Mouse (Mus musculus): Measurements from ENCODE around the gene Gm15557.

The Gm15557 gene

DNA sequence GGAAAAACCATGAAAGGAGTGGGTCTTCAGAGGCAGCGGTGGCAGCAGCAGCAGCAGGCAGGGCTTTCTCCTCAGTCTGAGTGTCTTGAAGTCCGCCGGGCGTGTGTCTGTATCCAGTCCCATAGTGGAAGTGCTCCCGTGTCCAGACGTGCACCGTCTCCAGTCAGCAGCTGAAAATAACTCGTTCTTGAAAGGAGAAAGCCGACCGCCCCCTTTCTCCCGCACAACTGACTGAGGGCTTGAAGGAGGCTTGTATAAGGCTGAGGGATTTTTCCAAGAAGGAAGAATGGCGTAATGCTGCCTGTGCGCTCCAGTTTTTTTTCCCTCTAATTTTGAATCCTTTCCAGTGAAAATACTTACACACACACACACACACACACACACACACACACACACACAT, 4.6 kb downstream of the Gm15557 start, which contains the start of gene Gdf5:
Gene Gdf5 (minus strand): TSS at position 244 of the 400 bp plus-strand sequence.
- TF ChIP-seq GATA4 (IDR thresholded peaks at IDR 0.05; ENCODE audit: insufficient replicate concordance, low read length): no peak

DNA sequence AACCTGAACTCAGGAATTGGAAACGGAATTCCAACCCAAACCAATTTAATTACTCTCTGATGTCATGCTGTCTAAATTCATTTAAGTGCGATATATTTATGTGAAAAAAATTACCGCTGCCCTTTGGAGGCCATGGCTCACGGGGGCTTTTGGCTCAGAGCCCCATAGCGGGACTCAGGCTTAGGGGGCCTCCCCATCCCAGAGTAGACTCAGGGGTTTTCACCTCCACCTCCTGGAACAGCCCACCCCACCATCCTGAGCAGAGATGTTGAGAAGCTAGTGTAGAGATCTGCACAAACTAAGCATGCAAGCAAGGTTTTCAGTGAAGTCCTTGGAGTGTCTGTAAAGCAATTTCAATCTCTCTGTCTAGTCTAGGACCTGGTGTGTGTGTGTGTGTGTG, 5.1 kb downstream of the Gm15557 start:
- TF ChIP-seq GATA4 (IDR thresholded peaks at IDR 0.05; ENCODE audit: insufficient replicate concordance, low read length): no peak

DNA sequence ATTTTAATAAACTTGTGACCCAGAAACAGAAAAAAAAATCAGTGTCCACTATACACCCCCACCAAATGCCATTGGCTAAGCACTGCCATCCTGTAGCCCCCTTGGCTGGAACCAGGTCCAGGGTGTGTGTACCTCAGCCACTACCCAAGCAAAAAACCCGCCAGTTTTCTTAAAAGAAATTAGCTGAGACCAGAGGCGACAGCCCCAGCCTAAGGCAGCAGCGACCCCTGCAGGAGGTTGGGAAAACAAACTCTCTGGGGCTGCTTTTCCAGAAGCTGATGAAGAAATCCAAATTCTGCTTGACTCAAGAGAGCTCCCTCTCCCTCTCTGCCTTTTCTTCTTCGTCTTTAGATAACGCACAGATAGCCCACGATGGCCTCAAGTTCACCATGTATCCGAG, 5.5 kb downstream of the Gm15557 start:
- TF ChIP-seq GATA4 (IDR thresholded peaks at IDR 0.05; ENCODE audit: insufficient replicate concordance, low read length): no peak

DNA sequence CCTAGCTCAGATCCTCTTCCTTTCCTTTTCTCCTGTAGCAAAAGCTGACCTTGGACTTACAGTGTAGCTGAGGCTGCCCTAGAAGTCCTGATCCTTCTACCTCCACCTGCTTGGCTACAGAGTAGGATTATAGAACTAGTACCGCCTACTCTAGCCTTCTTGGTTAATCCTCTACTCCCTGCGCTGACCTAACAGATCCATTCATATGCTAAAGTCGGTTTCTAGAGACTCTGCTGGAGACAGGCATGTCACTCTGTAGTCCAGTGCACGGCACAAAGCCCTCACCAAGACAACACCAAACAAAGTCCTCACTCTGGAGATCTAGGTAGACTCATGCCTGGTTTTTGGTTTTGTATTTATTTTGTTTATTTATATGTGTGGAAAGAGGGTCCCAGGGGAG, 6.0 kb downstream of the Gm15557 start:
- TF ChIP-seq GATA4 (IDR thresholded peaks at IDR 0.05; ENCODE audit: insufficient replicate concordance, low read length): no peak

DNA sequence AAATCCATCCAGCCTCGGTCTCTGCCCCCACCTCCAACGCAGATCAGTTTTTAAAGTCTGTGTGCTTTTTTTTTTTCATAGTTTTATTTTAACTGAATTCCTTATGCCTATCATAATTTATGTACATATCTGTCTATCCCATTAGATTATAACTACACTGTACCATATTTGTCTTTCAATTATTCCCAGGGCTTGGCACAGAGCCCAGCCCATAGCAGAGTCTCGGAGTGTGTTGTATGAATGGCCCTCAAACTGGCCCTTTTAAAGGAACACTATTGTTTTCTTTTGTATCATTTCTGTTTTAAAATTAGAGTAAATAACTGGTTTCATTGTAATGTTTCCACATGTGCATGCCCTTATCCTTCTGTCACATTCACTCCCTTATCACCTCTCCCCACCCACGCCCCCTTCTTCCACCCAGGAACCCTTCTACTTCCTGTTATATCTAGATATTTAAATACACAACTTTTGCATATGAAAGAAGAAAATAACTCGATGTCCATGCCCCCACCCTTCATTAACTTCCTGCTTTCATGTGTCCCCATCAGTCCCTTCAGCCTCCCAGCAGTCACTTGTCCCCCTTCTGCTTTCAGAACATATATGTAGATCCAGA, 7.0 kb downstream of the Gm15557 start:
- no peak for TF ChIP-seq GATA4 (IDR thresholded peaks at IDR 0.05; ENCODE audit: insufficient replicate concordance, low read length)

DNA sequence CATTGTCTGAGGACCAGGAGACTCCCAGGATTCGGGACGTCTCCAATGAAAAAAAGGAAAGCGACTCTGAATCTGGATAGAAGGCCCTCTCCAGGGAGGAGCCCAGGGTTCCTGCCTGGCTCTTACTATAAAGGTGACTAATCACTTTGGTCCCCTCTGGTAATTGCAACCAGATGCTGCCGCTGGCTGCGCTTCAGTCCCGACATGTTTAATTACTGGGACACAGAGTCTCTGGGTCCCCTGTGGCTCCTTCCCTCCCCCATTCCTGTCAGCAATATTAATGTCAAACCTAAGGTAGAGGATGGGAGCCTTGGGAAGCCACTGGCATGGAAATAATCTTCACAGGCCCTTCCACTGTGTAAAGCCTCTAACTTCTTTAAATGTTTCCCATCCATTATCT, 8.8 kb downstream of the Gm15557 start:
- TF ChIP-seq GATA4 (IDR thresholded peaks at IDR 0.05; ENCODE audit: insufficient replicate concordance, low read length): no peak

DNA sequence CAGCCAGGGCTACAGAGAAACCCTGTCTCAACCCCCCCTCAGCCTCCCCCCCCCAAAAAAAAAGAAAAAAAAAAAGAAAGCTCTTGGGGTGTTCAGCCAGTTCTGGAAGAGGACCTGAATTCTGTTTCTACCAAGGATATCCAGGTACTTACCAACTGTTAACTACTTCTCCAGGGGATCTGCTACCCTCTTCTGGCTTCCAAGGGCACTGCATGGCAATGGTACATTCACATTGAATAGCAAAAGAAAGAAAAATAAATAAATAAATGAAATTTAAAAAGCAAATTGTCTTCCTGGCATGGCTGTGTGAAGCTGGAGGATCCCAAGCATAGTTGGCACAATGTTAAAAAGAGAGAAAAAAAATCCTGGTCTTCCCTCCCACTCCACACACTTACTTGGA, 11.5 kb downstream of the Gm15557 start:
- TF ChIP-seq GATA4 (IDR thresholded peaks at IDR 0.05; ENCODE audit: insufficient replicate concordance, low read length): no peak

DNA sequence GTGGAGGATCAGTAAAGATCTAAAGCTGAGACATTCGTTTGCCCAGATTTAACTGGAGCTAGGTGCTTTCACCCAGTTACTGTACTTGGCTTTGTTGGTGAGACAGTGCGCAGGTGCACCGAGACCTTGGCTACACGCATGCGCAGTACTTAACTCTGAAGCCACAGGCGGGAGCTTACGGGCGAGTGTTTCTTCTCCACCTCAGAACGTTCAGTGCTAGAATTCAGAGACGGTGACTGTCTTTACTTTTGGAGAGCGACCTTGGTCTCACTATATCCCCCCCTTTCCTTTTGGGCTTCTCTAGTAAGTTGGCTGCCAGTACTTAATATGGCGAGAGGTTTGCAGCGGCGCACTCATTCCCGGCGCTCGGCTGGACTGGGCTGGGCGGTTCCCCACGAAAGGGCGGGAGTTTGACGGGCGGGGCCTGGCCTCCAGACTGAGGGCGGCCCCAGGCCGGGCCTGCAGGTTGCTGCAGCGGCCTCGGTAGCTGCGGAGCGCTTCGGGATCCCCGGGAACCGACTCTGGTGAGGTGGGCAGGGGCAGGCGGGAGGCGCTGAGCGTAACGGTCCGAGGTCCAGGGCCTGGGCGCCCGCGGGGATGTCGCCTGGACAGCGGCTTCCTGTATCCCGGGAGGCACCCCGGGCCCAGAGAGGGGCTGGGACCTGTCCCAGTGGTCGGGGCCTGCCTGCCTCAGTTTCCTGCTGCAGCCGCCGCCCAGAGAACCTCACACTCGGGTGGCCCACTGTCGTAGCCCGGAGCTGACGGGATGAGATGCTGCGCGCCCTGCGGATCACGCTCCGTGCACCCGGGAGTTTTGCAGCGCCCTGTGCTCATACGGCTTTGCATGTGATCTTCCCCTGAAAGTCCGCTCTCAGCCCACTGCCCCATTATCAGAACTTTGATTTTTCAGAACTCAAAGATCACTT, 15.9 kb downstream of the Gm15557 start, which contains the start of gene Cep250:
Gene Cep250 (plus strand): TSS at position 325 of the 926 bp plus-strand sequence.
- no peak for TF ChIP-seq GATA4 (IDR thresholded peaks at IDR 0.05; ENCODE audit: insufficient replicate concordance, low read length)

DNA sequence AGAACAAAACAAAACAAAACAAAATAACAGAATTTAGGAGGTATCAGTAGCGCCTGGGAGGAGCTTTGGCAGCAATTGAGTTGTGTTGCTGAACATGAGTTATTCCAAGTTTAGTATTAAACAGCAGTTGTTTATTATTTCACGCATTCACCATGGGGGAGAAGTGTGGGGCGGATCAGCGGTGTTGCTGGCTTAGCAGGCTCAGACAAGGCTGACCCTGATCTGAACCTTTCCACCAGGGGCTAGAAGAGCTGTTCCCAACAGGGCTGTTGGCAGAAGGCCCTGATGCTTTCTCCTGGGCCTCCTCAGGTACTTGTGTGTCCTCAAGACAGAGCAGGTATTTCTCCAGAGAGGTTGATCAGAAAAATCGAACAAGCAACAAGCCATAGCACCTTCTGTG, 19.5 kb downstream of the Gm15557 start:
- TF ChIP-seq GATA4 (IDR thresholded peaks at IDR 0.05; ENCODE audit: insufficient replicate concordance, low read length): no peak

DNA sequence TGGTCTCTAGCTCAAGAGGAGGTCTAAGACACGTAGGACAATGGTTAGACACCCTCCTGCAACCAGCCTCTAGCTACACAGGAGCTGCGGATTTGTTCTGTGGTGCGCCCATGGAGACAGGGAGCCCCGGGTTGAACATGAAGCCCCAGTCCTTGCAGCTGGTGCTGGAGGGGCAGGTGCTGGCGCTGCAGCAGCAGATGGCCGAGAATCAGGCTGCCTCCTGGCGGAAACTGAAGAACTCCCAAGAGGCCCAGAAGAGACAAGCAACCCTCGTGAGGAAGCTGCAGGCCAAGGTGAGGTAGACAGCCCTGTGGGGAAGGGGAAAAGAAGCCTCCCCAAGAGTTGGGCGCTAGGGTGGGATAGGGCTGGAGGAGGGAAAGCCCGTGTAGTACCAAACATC, 21.3 kb downstream of the Gm15557 start:
- no peak for TF ChIP-seq GATA4 (IDR thresholded peaks at IDR 0.05; ENCODE audit: insufficient replicate concordance, low read length)

DNA sequence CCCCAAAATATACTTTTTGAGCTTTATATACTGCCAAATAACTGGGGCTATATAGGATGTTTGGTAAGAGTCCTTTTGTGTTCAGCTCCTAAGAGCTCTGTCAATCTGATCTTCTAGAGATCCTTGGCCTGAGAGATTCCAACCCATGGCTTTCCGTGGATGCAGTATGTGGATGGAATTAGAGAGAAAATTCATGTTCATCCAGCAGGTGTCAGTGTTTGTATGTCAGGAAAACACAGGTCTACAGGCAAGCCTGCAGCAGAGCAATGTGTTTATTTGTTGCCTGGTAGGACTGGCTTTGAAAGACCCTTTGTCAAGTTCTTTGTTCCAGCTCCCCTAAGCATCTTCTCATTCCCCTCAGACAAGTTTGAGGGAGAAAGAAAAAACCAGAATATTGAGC, 22.5 kb downstream of the Gm15557 start:
- no peak for TF ChIP-seq GATA4 (IDR thresholded peaks at IDR 0.05; ENCODE audit: insufficient replicate concordance, low read length)

DNA sequence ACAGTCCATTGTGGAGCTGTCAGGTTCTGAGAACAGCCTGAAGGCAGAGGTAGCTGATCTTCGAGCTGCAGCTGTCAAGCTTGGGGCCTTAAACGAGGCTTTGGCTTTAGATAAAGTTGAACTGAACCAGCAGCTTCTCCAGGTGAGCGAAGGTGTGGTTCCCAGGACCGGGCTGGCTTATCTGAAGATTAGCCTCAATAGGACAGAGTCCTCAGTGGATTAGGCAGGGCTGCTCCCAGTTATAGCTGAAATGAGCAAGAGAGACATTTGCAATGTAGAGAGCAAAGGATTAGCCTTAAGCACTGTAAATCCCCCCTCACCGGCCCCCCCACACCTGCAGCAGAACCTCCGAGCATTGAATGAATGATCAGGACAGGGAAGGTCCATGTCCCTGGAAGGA, 32.8 kb downstream of the Gm15557 start:
- no peak for TF ChIP-seq GATA4 (IDR thresholded peaks at IDR 0.05; ENCODE audit: insufficient replicate concordance, low read length)

DNA sequence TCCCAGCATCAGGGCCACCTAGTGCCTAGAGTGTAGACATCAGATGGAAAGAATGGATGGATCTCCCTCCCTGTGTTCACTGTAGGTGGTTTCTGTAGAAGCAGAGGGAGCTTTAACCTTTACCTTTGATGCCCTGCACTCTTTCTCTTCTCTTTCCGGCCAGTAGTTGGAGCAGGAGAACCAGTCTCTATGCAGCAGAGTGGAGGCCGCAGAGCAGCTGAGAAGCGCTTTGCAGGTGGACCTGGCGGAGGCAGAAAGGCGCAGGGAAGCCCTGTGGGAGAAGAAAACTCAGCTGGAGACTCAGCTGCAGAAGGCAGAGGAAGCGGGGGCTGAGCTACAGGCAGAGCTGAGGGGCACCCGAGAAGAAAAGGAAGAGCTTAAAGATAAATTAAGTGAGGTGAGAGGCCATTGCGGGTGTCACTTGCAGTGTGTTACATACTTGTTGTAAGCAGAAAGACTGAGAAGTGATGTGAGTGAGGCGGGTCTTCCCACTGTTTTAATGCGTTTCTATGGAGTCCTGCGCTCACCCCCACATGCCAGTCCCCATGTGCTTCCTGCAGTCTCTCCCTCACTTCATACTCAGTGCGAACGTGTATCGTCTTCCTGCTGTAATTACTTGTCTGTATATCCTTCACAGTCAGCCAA, 33.7 kb downstream of the Gm15557 start:
- no peak for TF ChIP-seq GATA4 (IDR thresholded peaks at IDR 0.05; ENCODE audit: insufficient replicate concordance, low read length)

DNA sequence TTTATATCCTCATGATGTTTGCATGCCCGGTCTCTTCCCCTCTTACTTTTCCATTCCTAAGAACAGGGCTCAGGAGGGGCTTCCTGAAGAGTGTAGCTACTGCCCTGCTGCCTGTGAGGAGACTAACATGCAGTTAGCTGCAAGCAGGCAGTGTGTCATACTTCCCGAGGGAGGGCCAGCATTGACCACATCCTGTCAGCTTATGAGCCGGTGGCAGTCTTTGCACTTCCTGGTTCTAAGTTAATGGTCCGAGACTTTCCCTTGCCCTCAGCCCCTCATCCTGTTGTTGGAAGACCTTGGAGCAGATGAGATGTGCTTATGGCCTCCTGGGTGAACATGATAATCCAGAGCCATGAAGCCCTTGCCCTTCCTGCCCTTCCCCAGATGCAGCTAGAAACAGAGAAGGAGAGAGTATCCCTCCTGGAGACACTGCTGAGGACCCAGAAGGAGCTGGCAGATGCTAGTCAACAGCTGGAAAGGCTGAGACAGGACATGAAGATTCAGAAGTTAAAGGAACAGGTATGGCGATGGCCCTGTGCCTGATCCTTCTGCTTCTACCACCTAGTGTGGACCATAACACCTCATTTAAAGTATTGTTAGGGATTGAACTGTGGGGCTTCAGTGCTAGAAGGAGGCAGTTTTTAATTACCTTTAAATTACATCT, 38.9 kb downstream of the Gm15557 start:
- TF ChIP-seq GATA4 (IDR thresholded peaks at IDR 0.05; ENCODE audit: insufficient replicate concordance, low read length): no peak

DNA sequence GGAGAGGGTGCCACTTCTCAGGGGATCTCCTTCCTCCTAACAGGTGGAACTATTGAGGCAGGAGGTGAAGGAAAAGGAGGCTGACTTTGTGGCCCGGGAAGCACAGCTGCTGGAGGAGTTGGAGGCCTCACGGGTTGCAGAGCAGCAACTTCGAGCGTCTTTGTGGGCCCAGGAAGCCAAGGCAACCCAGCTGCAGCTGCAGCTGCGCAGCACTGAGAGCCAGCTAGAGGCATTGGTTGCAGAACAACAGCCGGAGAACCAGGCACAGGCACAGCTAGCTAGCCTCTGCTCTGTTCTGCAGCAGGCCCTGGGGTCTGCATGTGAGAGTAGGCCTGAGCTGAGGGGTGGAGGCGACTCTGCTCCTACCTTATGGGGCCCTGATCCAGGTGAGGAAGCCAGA, 45.2 kb downstream of the Gm15557 start:
- no peak for TF ChIP-seq GATA4 (IDR thresholded peaks at IDR 0.05; ENCODE audit: insufficient replicate concordance, low read length)
